Mouse (Mus musculus) right cerebral cortex, postnatal 36 days (tissue): Measurements from ENCODE around the gene Plekhm1.
A peak's percentile ranks its signal among the peaks of the same experiment; 100 is the strongest.
"Not testable (repeated sequence)": the region's sequence is repeated elsewhere in the genome, so short reads cannot be mapped to it uniquely, and the experiment has no call there.

Experiments
- DNase-seq, 2 experiments: peaks; one replicate each; pipeline ENCODE4 v3.0.0; 2022; ENCODE audit warnings: low spot score in 2 of 2, mixed read lengths in 1 of 2

The Plekhm1 gene

GRCm38 (mm10) chr11:103411981-103412949 lies at the start of gene Plekhm1:
TSS of gene Plekhm1 (minus strand) at chr11:103412687.
- DNase-seq, result peak; percentile 94 to 96

GRCm38 (mm10) chr11:103451105-103451504 lies 38.6 kb upstream of the Plekhm1 start:
- DNase-seq, result not testable (repeated sequence)

GRCm38 (mm10) chr11:103449721-103450120 lies 37.2 kb upstream of the Plekhm1 start:
- not testable (repeated sequence) for DNase-seq

- no peak for DNase-seq
Measured at GRCm38 (mm10) chr11:103443678-103444077, 31.2 kb upstream of the Plekhm1 start.

- DNase-seq, result no peak
Measured at GRCm38 (mm10) chr11:103436282-103436681, 23.8 kb upstream of the Plekhm1 start.

- no peak for DNase-seq
Measured at GRCm38 (mm10) chr11:103425031-103425430, 12.5 kb upstream of the Plekhm1 start.

GRCm38 (mm10) chr11:103419667-103420066 lies 7.2 kb upstream of the Plekhm1 start:
- no peak for DNase-seq

- DNase-seq, result no peak
Measured at GRCm38 (mm10) chr11:103419226-103419625, 6.7 kb upstream of the Plekhm1 start.

GRCm38 (mm10) chr11:103413516-103413915 lies 1.0 kb upstream of the Plekhm1 start:
- DNase-seq, result no peak

GRCm38 (mm10) chr11:103412950-103413423 lies 500 bp upstream of the Plekhm1 start:
- DNase-seq, result no peak

- DNase-seq, result no peak
Measured at GRCm38 (mm10) chr11:103411301-103411700, 1.2 kb downstream of the Plekhm1 start.

GRCm38 (mm10) chr11:103408880-103409279 lies 3.6 kb downstream of the Plekhm1 start:
- no peak for DNase-seq

GRCm38 (mm10) chr11:103407136-103407535 lies 5.4 kb downstream of the Plekhm1 start:
- not testable (repeated sequence) for DNase-seq

- no peak for DNase-seq
Measured at GRCm38 (mm10) chr11:103406551-103406950, 5.9 kb downstream of the Plekhm1 start.

- DNase-seq, result no peak
Measured at GRCm38 (mm10) chr11:103405814-103406213, 6.7 kb downstream of the Plekhm1 start.

- no peak for DNase-seq
Measured at GRCm38 (mm10) chr11:103404618-103405017, 7.9 kb downstream of the Plekhm1 start.

- DNase-seq, result no peak
Measured at GRCm38 (mm10) chr11:103403776-103404175, 8.7 kb downstream of the Plekhm1 start.

GRCm38 (mm10) chr11:103402738-103403137 lies 9.7 kb downstream of the Plekhm1 start:
- peak in 1 of 2 experiments; percentile 65 for DNase-seq

- DNase-seq, result peak in 1 of 2 experiments; percentile 24
Measured at GRCm38 (mm10) chr11:103402198-103402597, 10.3 kb downstream of the Plekhm1 start.

- DNase-seq, result no peak
Measured at GRCm38 (mm10) chr11:103399986-103400385, 12.5 kb downstream of the Plekhm1 start.

GRCm38 (mm10) chr11:103399050-103399449 lies 13.4 kb downstream of the Plekhm1 start:
- DNase-seq, result no peak

GRCm38 (mm10) chr11:103396682-103397081 lies 15.8 kb downstream of the Plekhm1 start:
- DNase-seq, result no peak

- DNase-seq, result no peak
Measured at GRCm38 (mm10) chr11:103396236-103396635, 16.3 kb downstream of the Plekhm1 start.
